Mouse (Mus musculus) CH12.LX (cell line): ENCODE measurements around the gene Slc1a7. TPM values are rescaled to one million over a fixed set of nuclear protein-coding genes. Genes with fewer than 3 reads are reported as not detected.

Source experiments
- DNase-seq: peaks from one replicate; pipeline ENCODE4 v3.0.0-alpha.2; 2013; ENCODE audit errors: extremely low read depth
- H3K27ac ChIP-seq: 2 replicates; pipeline ENCODE4 v1.5.1; 2012; ENCODE audit warnings: low read depth, mild to moderate bottlenecking, control low read depth, moderate library complexity; ENCODE audit not compliant: insufficient read depth
- H3K27me3 ChIP-seq: replicated peaks from 2 replicates; pipeline ENCODE3; 2012; ENCODE audit warnings: inconsistent platforms
- H3K36me3 ChIP-seq, 2 experiments: replicated peaks in 1 of 2; 2 replicates each; pipeline versions ENCODE3 to v1.6.1; 2012; ENCODE audit warnings: inconsistent platforms in 1 of 2, low read length in 1 of 2, mild to moderate bottlenecking in 1 of 2, mixed read lengths in 1 of 2, moderate library complexity in 1 of 2; ENCODE audit not compliant: control insufficient read depth in 1 of 2, insufficient read depth in 1 of 2
- H3K4me1 ChIP-seq, 2 experiments: 2 replicates each; pipeline ENCODE4 v1.6.1; 2012; ENCODE audit warnings: inconsistent platforms in 1 of 2, moderate library complexity in 1 of 2; ENCODE audit not compliant: insufficient read depth in 2 of 2, control insufficient read depth in 1 of 2
- H3K4me2 ChIP-seq: 2 replicates; pipeline ENCODE4 v1.6.1; 2012; ENCODE audit warnings: low read depth, mild to moderate bottlenecking, control low read depth; ENCODE audit not compliant: poor library complexity, insufficient read depth, severe bottlenecking
- H3K4me3 ChIP-seq, 3 experiments: fragments of 150-350 bp in 1 of 3; sonication (generic) in 1 of 3; replicated peaks in 1 of 3; 2 replicates each; pipeline versions ENCODE3 to v1.5.1; 2011 to 2012; ENCODE audit warnings: low read depth in 2 of 3, low read length in 2 of 3, mild to moderate bottlenecking in 2 of 3, moderate library complexity in 2 of 3, control low read depth in 1 of 3, improper control_type of control experiment in 1 of 3, inconsistent platforms in 1 of 3, mixed read lengths in 1 of 3; ENCODE audit not compliant: poor library complexity in 1 of 3
- H3K79me2 ChIP-seq: replicated peaks from 2 replicates; pipeline ENCODE4 v1.6.1; 2012; ENCODE audit warnings: mild to moderate bottlenecking, moderate library complexity; ENCODE audit not compliant: control insufficient read depth, poor library complexity, insufficient read depth, severe bottlenecking; ENCODE audit errors: extremely low read depth
- H3K9ac ChIP-seq: 2 replicates; pipeline ENCODE4 v1.6.1; 2012; ENCODE audit warnings: low read depth, mild to moderate bottlenecking, control low read depth, moderate library complexity; ENCODE audit not compliant: insufficient read depth
- H3K9me3 ChIP-seq: replicated peaks from 2 replicates; pipeline ENCODE3; 2012; ENCODE audit warnings: low read length, inconsistent platforms, mixed read lengths
- CHD1 ChIP-seq: IDR thresholded peaks from 2 replicates; pipeline ENCODE4 v1.6.1; 2012; ENCODE audit warnings: low read depth, low read length, improper control_type of control experiment, inconsistent platforms
- CHD2 ChIP-seq: IDR thresholded peaks from 2 replicates; pipeline ENCODE4 v1.6.1; 2011; ENCODE audit warnings: low read length, improper control_type of control experiment
- E2F4 ChIP-seq: IDR thresholded peaks from 2 replicates; pipeline ENCODE4 v1.6.1; 2011; ENCODE audit warnings: low read depth, low read length, improper control_type of control experiment; ENCODE audit not compliant: insufficient replicate concordance
- EP300 ChIP-seq: IDR thresholded peaks from 2 replicates; pipeline ENCODE4 v1.6.1; 2011; ENCODE audit warnings: low read length, improper control_type of control experiment
- ETS1 ChIP-seq: conservative IDR thresholded peaks from 2 replicates; pipeline ENCODE4 v1.6.1; 2012; ENCODE audit warnings: low read depth, mild to moderate bottlenecking, inconsistent platforms, low read length, improper control_type of control experiment, moderate library complexity
- GABPA ChIP-seq: IDR thresholded peaks from 2 replicates; pipeline ENCODE4 v1.6.1; 2012; ENCODE audit warnings: low read depth, low read length, improper control_type of control experiment, inconsistent platforms; ENCODE audit not compliant: insufficient replicate concordance
- HCFC1 ChIP-seq: IDR thresholded peaks from 2 replicates; pipeline ENCODE4 v1.6.1; 2012; ENCODE audit warnings: low read depth, mild to moderate bottlenecking, inconsistent platforms, low read length, improper control_type of control experiment
- IRF4 ChIP-seq: IDR thresholded peaks from 2 replicates; pipeline ENCODE4 v1.6.1; 2014; ENCODE audit warnings: low read depth, mild to moderate bottlenecking, inconsistent platforms, low read length, improper control_type of control experiment
- KAT2A ChIP-seq: IDR thresholded peaks from 2 replicates; pipeline ENCODE4 v1.6.1; 2012; ENCODE audit warnings: low read length, improper control_type of control experiment, inconsistent platforms; ENCODE audit not compliant: insufficient replicate concordance
- MAFK ChIP-seq: IDR thresholded peaks from 2 replicates; pipeline ENCODE4 v1.6.1; 2011; ENCODE audit warnings: low read length, improper control_type of control experiment; ENCODE audit not compliant: insufficient replicate concordance
- MAZ ChIP-seq: IDR thresholded peaks from 2 replicates; pipeline ENCODE4 v1.6.1; 2012; ENCODE audit warnings: low read depth, mild to moderate bottlenecking, inconsistent platforms, low read length, improper control_type of control experiment, moderate library complexity
- MXI1 ChIP-seq: IDR thresholded peaks from 2 replicates; pipeline ENCODE4 v1.6.1; 2011; ENCODE audit warnings: mild to moderate bottlenecking, low read depth, low read length, improper control_type of control experiment
- MYC ChIP-seq: IDR thresholded peaks from 2 replicates; pipeline ENCODE4 v1.6.1; 2011; ENCODE audit warnings: low read depth, mild to moderate bottlenecking, improper control_type of control experiment, low read length
- NELFE ChIP-seq: IDR thresholded peaks from 2 replicates; pipeline ENCODE4 v1.6.1; 2011; ENCODE audit warnings: low read depth, low read length, improper control_type of control experiment
- NRF1 ChIP-seq: IDR thresholded peaks from 2 replicates; pipeline ENCODE4 v1.6.1; 2014; ENCODE audit warnings: low read depth, mild to moderate bottlenecking, inconsistent platforms, low read length, improper control_type of control experiment, moderate library complexity
- POLR2A ChIP-seq: IDR thresholded peaks from 2 replicates; pipeline ENCODE4 v1.6.1; 2011; ENCODE audit warnings: low read depth, mild to moderate bottlenecking, improper control_type of control experiment, low read length
- POLR2AphosphoS2 ChIP-seq: IDR thresholded peaks from 2 replicates; pipeline ENCODE4 v1.6.1; 2011; ENCODE audit warnings: low read depth, low read length, improper control_type of control experiment
- RAD21 ChIP-seq: IDR thresholded peaks from 2 replicates; pipeline ENCODE4 v1.6.1; 2011; ENCODE audit warnings: low read depth, mild to moderate bottlenecking, low read length, improper control_type of control experiment, moderate library complexity
- UBTF ChIP-seq: IDR thresholded peaks from 2 replicates; pipeline ENCODE4 v1.6.1; 2012; ENCODE audit warnings: low read depth, mild to moderate bottlenecking, inconsistent platforms, low read length, improper control_type of control experiment, moderate library complexity
- USF1 ChIP-seq: IDR thresholded peaks from 2 replicates; pipeline ENCODE4 v1.6.1; 2014; ENCODE audit warnings: low read depth, mild to moderate bottlenecking, inconsistent platforms, low read length, improper control_type of control experiment
- USF2 ChIP-seq: conservative IDR thresholded peaks from 2 replicates; pipeline ENCODE4 v1.6.1; 2011; ENCODE audit warnings: low read depth, low read length, improper control_type of control experiment
- ZC3H11A ChIP-seq: IDR thresholded peaks from 2 replicates; pipeline ENCODE4 v1.6.1; 2012; ENCODE audit warnings: low read depth, mild to moderate bottlenecking, inconsistent platforms, low read length, improper control_type of control experiment
- ZKSCAN1 ChIP-seq: IDR thresholded peaks from 2 replicates; pipeline ENCODE4 v1.6.1; 2012; ENCODE audit warnings: low read depth, inconsistent platforms, low read length, improper control_type of control experiment, borderline replicate concordance
- ZMIZ1 ChIP-seq: IDR thresholded peaks from 2 replicates; pipeline ENCODE4 v1.6.1; 2012; ENCODE audit warnings: low read depth, mild to moderate bottlenecking, inconsistent platforms, low read length, improper control_type of control experiment
- ZNF384 ChIP-seq: IDR thresholded peaks from 2 replicates; pipeline ENCODE4 v1.6.1; 2012; ENCODE audit warnings: low read depth, low read length, improper control_type of control experiment, inconsistent platforms
- dilution Hi-C: fragments of 300-500 bp; cut with MboI; formaldehyde crosslinking; loops from 2 replicates; pipeline ENCODE4 v1.14.3; 2020; ENCODE audit warnings: low sequenced_read_pairs; ENCODE audit not compliant: extremely low pct_unique_long_range_greater_than_20kb, extremely low pct_ligation_motif_present
- in situ Hi-C: fragments of 300-500 bp; cut with MboI; formaldehyde crosslinking; loops from 3 replicates; pipeline ENCODE4 v1.14.3; 2019; ENCODE audit warnings: low sequenced_read_pairs, low pct_ligation_motif_present, low pct_unique_long_range_greater_than_20kb, mixed read lengths
- polyA plus RNA-seq: library from polyadenylated mRNA; unstranded; fragments of >175 nt; gene quantifications from 2 replicates; pipeline ENCODE4 v1.2.1, GENCODE M21; 2012; ENCODE audit warnings: low read depth; ENCODE audit not compliant: insufficient read length
- total RNA-seq, 2 experiments: library from RNA; depleted of rRNA; stranded (reverse); fragments of 300-350 nt in 1 of 2; fragments of >200 nt in 1 of 2; gene quantifications; 2 replicates each; pipeline ENCODE4 v1.2.3; 2012 to 2014

The Slc1a7 gene
- total and polyA plus RNA-seq, 3 experiments = not detected

GRCm38 (mm10) chr4:107966416-107967109 lies 1.6 kb upstream of the Slc1a7 start:
- H3K4me2 ChIP-seq = no peak overlapping the region
- dilution Hi-C loops = no loop called here
- in situ Hi-C loops = no loop called here
- no peaks in the 10 kb centered on the region for H3K9me3 ChIP-seq
- DNase-seq = no peak
- no peak overlapping the region for H3K9ac ChIP-seq
- H3K4me3 ChIP-seq = no peak overlapping the region
- peaks cover 3% of the 10 kb centered on the region for H3K27me3 ChIP-seq
- TF ChIP-seq IRF4 = no peak
- TF ChIP-seq GABPA = no peak
- TF ChIP-seq CHD1 = no peak
- TF ChIP-seq MXI1 = no peak
- TF ChIP-seq RAD21 = no peak
- TF ChIP-seq MAFK = no peak
- no peak for TF ChIP-seq MYC
- TF ChIP-seq USF2 = no peak
- TF ChIP-seq E2F4 = no peak
- no peak for TF ChIP-seq ZC3H11A
- no peak for TF ChIP-seq KAT2A
- TF ChIP-seq NELFE = no peak
- no peak for TF ChIP-seq MAZ
- TF ChIP-seq EP300 = no peak
- TF ChIP-seq ZKSCAN1 = no peak
- TF ChIP-seq CHD2 = no peak
- TF ChIP-seq ZMIZ1 = no peak
- TF ChIP-seq UBTF = no peak
- no peak for TF ChIP-seq USF1
- no peak for TF ChIP-seq ZNF384
- no peak overlapping the region for H3K27ac ChIP-seq
- no peaks in the 10 kb centered on the region for H3K79me2 ChIP-seq
- H3K4me1 ChIP-seq = peaks cover 2 to 24% of the 10 kb centered on the region in 2 experiments; a peak in 3 of 4 replicates
- H3K36me3 ChIP-seq = no peaks in the 10 kb centered on the region

- Histone ChIP-seq H3K27me3 (peaks cover 2% of the 10 kb centered on the region), H3K27ac (no peak overlapping the region), H3K79me2 (no peaks in the 10 kb centered on the region), H3K4me3 (no peak overlapping the region), H3K4me2 (no peak overlapping the region), H3K36me3 (no peaks in the 10 kb centered on the region), H3K4me1 (peaks cover 2 to 24% of the 10 kb centered on the region in 2 experiments; a peak in 3 of 4 replicates), H3K9ac (no peak overlapping the region), H3K9me3 (no peaks in the 10 kb centered on the region)
- in situ Hi-C loops = no loop called here
- DNase-seq = no peak
- dilution Hi-C loops = no loop called here
- TF ChIP-seq ETS1 (no peak), POLR2AphosphoS2 (no peak), HCFC1 (no peak), ZNF384 (no peak), MAFK (no peak), ZMIZ1 (no peak), POLR2A (no peak), NRF1 (no peak), RAD21 (no peak)
Measured at GRCm38 (mm10) chr4:107969781-107970180, 1.6 kb downstream of the Slc1a7 start.
